Mouse (Mus musculus) liver, embryonic 14 days (tissue): ENCODE measurements around the gene Atp5f1. TPM values are rescaled to one million over a fixed set of nuclear protein-coding genes. Genes with fewer than 3 reads are reported as not detected.

Experiments
- polyA plus RNA-seq: library from polyadenylated mRNA; depleted of rRNA; stranded (reverse); fragments of >200 nt; gene quantifications from 2 replicates; pipeline ENCODE4 v1.2.3, GENCODE M21; 2012; rRNA removed

Gene Atp5f1
- polyA plus RNA-seq: 203 and 219 TPM in 2 replicates

DNA sequence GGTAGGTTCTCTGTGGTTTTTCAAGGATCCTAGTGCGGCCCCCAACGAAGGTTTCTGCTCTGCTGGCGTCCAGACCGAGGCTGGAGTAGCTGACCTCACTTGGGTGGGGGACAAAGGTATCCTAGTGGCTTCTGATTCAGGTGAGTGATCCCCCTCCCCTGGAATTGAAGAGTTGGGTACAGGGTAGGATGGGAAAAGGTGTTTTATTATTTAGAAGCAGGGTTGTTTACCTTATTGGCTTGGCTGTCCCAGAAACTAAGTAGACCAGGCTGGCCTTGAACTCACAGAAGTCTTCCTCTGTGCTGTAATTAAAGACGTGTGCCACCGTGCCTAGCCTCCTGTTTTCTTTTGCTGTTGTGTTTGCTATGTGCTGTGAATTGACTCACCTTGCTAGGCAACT lies at the start of gene Atp5f1:
Gene Atp5f1, minus strand, starts transcription at position 101 of the 400 bp plus-strand sequence.

GRCm38 (mm10) chr3:105973411-105973810 lies 13.5 kb upstream of the Atp5f1 start, which contains the start of gene Ovgp1:
Gene Ovgp1 (plus strand): TSS chr3:105973711.

GRCm38 (mm10) chr3:105958974-105959580 lies 822 bp downstream of the Atp5f1 start, which contains the start of gene Wdr77:
Gene Wdr77 (plus strand): TSS chr3:105959369.

GRCm38 (mm10) chr3:105932240-105933071 lies 27.4 kb downstream of the Atp5f1 start, which contains the start of gene I830077J02Rik:
Gene I830077J02Rik (minus strand): TSS chr3:105932664.

Other genes with a start within 250 kb of the Atp5f1 start
- 40.3 and 46.9 TPM in 2 replicates for gene Rap1a, start 158.8 kb downstream of the Atp5f1 start, polyA plus RNA-seq
- gene Adora3, start 89.2 kb downstream of the Atp5f1 start, polyA plus RNA-seq: 0.28 and 0.45 TPM in 2 replicates
- 0.10 and 0.14 TPM in 2 replicates for gene Tmigd3, start 89.2 kb downstream of the Atp5f1 start, polyA plus RNA-seq
- 4.0 and 4.3 TPM in 2 replicates for gene I830077J02Rik, start 27.4 kb downstream of the Atp5f1 start, polyA plus RNA-seq
- 14.9 and 24.6 TPM in 2 replicates for gene Wdr77, start 730 bp downstream of the Atp5f1 start, polyA plus RNA-seq
- gene Ovgp1, start 13.6 kb upstream of the Atp5f1 start, polyA plus RNA-seq: 1.3 and 1.6 TPM in 2 replicates
- gene Pifo, start 54.5 kb upstream of the Atp5f1 start, polyA plus RNA-seq: not detected in 2 replicates
- 0.06 TPM in 1 of 2 replicates, not detected in the other for gene Chil5, start 72.7 kb upstream of the Atp5f1 start, polyA plus RNA-seq
- gene Chia1, start 153.1 kb upstream of the Atp5f1 start, polyA plus RNA-seq: not detected in 2 replicates
- 0.21 and 0.43 TPM in 2 replicates for gene Chil3, start 207.5 kb upstream of the Atp5f1 start, polyA plus RNA-seq